Mouse (Mus musculus) gonadal fat pad, adult 2 months (tissue): ENCODE measurements around the gene BC055324. TPM values are rescaled to one million over a fixed set of nuclear protein-coding genes. Genes with fewer than 3 reads are reported as not detected.

Source experiments
- polyA plus RNA-seq: library from polyadenylated mRNA; depleted of rRNA; stranded (reverse); fragments of >200 nt; gene quantifications from 2 replicates; pipeline ENCODE4 v1.2.3, GENCODE M21; 2012; rRNA removed

BC055324 gene
- polyA plus RNA-seq, 1 experiment: 1.3 TPM

Other genes with a start within 250 kb of the BC055324 start
- 4.8 and 6.8 TPM in 2 replicates for gene Kifap3, start 215.2 kb downstream of the BC055324 start, polyA plus RNA-seq
- gene Scyl3, start 65.7 kb downstream of the BC055324 start, polyA plus RNA-seq: 11.3 and 11.7 TPM in 2 replicates
- 1.0 and 1.1 TPM in 2 replicates for gene Mettl18, start 93 bp upstream of the BC055324 start, polyA plus RNA-seq
- gene Sele, start 53.4 kb upstream of the BC055324 start, polyA plus RNA-seq: 0.16 TPM in 1 of 2 replicates, not detected in the other
- 0.49 and 0.89 TPM in 2 replicates for gene Sell, start 67.2 kb upstream of the BC055324 start, polyA plus RNA-seq
- 4.1 and 7.2 TPM in 2 replicates for gene Selp, start 120.5 kb upstream of the BC055324 start, polyA plus RNA-seq
- 1.1 and 1.2 TPM in 2 replicates for gene F5, start 157.0 kb upstream of the BC055324 start, polyA plus RNA-seq